Mouse (Mus musculus) c-Kit-positive CD71-positive TER-119-negative erythroid progenitor cells, embryonic 14.5 days (primary cell): ENCODE measurements around the gene Igsf9.

Source experiments
- DNase-seq: peaks from one replicate; pipeline ENCODE4 v3.0.0-alpha.2; 2013; ENCODE audit warnings: low read depth

Igsf9 gene

DNA sequence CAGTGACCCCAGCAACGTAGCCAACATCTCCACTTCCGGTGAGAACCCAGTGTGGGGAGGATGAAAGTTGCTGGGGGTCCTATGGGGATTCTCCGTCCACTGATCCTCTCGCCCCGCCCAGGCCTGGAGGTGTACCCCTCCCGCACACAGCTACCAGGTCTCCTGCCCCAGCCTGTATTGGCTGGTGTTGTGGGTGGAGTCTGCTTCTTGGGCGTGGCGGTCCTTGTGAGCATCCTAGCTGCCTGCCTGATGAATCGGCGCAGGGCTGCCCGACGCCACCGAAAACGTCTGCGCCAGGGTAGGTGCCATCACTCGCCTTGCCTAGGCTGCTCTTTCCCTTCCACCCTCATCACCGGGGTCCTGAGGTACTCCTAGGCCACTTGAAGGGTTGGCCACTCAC is 14.4 kb downstream of the Igsf9 start:
- DNase-seq: no peak

- DNase-seq: no peak
Measured at GRCm38 (mm10) chr1:172497428-172497827, 15.8 kb downstream of the Igsf9 start.

DNA sequence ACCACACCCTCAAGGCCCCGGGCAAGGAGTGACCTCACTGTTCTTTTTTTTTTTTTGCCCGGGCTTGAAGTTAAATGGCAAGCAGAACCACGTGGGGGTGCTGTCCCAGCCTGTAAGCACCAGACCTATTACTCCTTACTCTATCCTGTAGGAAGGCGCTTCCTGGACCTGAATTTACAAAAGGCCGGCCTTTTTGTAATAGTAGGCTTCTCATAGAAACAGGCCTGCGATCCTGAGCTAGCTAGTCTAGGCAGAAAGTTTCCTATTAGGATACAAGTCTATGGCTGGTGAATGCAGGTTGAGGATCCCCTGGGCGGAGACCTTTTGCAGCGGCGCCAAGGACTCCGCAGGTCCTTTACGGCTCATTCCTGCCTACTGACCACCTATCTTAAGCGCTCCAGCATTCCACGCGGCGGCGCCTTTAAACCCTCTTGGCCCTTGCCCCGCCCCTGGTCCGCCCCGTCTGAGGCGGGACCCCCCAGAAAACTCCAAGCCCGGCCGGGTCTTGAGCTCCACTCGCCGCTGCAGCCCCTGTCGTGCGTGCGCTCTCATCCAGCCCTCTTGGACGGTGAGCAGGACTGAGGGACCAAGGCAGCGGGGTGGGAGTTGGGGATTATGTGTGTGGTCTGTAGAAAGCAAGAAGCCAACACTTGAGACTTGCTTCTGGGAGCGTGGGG is 18.3 kb downstream of the Igsf9 start, which contains the start of gene Tagln2:
TSS of gene Tagln2 (plus strand) at position 283 of the 677 bp plus-strand sequence.
- no peak for DNase-seq

- DNase-seq: no peak
Measured at GRCm38 (mm10) chr1:172500451-172501370, 19.1 kb downstream of the Igsf9 start.

GRCm38 (mm10) chr1:172501371-172502144 is 20.0 kb downstream of the Igsf9 start:
- DNase-seq: no peak

DNA sequence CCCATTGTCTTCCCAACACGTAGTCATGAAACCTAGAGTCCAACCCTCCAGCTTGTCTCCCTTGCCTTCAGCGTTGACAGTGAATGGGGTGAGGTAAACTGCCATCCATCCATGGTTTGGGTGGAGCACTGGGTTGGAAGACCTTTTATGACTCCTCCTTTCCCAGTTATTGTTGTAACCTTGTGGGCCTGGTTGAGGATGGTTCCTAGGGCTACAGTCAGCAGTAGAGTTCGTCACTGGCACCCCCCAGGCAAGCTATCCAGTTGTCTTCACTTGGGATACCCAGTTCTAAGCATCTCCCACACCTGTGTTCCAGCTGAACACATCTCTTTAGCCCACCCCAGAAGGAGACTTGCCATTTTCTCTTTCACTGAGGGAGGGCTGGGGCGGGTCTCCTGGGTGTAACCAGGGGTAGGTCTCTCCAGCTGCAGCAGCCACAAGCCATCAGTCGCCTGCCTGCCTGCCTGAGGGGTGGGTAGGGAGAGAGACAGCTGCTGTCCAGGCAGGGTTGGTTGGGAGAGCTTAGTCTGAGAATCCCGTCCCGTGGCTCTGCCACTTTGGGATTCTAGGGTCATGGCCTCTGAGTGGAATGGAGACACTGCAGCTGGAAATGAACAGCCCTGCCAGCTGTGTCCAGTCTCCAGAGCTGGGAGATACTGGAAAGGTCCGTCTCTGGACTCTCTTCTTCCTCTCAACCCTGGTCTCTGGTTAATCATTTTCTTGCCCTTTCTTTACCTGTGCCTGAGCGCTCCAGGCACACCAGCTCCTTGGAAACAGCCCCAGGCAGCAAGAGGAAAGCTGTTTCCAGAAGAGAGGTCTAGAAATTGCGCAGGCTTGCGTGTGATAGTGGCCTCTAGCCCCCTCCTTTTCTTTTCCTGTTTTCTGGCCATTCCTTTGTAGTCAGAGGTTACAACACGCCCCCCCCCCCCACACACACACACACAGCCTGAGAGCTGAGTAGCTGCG is 20.8 kb downstream of the Igsf9 start:
- no peak for DNase-seq

GRCm38 (mm10) chr1:172503111-172503997 is 21.8 kb downstream of the Igsf9 start:
- DNase-seq: no peak

DNA sequence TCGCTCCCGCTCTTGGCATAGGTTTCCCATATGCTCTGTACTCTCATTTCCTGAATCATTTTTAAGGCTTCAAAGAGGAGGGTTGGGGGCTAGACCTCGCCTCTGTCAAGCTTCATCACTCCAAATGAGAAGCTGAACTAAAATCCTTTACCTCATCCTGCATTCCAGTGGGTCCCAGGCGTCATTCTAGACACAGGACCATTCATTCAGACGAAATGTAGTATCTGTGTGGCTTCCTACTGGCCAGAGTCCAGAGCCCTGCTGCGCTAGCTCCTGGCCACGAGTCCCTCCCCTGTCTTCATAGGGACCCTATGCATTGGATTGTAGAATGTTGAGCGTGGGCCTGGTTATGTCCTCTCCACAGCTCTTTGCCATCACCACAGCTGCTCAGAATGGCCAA is 23.2 kb downstream of the Igsf9 start:
- DNase-seq: no peak

- DNase-seq: no peak
Measured at GRCm38 (mm10) chr1:172507001-172507400, 25.4 kb downstream of the Igsf9 start.

DNA sequence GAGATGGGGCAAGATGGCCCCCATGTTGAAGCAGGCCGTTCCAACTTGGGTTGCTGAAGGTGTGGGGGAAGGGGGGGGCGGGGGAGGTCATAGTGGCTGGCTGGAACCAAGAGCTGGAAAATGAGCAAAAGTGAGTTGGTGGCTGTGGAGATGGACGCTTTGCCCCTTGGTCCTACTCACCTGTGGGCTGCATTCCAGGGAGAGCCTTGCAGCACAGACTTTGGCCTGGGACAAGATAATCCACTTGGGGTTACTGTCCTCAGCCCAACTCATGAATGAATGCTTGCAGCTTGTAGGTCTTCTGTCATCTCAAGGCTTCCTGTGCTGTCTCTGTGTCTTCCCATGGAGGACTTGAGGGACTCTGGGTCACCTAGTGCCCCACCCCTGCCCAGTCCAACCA is 26.1 kb downstream of the Igsf9 start:
- DNase-seq: no peak

GRCm38 (mm10) chr1:172508172-172508571 is 26.6 kb downstream of the Igsf9 start:
- no peak for DNase-seq

DNA sequence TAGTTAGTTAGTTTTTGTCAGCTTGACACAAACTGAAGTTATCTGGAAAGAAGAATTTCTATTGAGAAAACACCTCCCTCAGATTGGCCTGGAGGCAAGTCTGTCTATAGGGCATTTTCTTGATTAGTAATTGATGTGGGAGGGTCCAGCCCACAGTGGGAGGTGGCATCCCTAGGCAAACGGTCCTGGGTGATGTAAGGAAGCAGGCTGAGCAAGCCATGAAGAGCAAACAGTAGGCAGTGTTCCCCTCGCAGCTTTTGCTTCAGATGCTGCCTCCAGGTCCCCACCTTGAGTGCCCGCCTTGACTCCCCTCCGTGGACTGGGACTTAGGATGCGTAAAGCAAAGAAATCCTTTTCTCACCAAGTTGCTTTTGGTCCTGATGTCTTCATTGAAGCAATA is 27.6 kb downstream of the Igsf9 start:
- no peak for DNase-seq

GRCm38 (mm10) chr1:172509983-172510382 is 28.4 kb downstream of the Igsf9 start:
- DNase-seq: no peak

DNA sequence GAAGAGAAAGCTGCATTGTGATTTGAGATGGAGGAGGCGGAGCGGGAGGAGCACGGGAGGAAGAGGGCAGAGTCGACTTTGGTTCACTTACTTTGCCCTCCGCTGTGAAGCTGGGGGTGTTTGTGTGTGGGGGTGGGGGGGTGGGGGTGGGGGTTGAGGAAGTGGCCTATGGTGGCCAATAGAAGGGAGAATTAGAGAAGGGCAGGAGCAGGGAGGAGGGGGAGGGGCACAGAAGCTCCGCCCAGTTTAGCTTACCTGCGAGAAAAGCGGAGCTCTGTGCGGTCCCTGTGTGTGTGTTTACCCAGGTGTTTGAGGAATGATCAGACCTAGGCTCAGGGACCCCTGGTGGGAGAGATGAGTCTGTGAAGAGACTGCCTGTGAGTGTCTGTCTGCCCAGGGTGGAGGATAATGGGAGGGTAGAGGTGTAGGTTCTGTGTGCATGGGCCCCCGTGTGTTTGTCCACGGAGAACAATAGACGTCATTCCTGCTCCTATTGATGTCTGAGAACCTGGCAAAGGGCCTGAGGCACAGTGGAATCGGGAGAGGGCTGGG is 28.9 kb downstream of the Igsf9 start:
- DNase-seq: no peak

- no peak for DNase-seq
Measured at GRCm38 (mm10) chr1:172512962-172513361, 31.4 kb downstream of the Igsf9 start.

DNA sequence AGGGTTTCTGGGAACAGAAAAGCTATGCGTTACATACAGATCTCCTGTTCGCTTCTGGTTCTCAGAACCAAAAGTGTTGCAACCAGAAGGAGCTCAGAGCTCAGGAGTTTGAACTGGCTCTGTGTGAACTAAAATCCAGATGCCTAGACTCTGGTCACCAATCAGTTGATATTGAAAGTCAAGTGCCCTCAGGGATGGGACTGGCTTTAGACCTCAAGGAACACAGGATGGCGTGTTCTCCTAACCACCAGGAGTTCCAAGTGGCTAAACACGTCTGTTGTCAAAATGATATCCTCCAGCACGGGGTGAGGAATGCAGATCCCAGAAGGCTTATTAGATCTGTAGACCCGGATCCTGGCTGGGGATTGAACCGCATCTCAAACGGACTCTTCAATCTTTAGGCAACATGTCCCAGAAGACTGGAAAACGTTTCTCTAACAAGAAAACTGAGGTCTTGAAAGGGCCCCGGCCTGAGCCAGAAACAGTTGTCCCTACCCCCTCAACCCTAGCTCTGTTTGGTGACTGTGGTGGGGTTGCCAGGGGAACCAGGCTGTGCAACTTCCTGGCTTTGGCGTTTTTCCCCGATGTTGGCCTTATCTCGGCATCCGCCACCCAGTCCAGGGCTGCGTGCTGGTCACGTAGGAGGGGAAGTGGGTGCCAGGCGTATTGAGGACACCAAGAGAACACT is 32.1 kb downstream of the Igsf9 start:
- DNase-seq: no peak

DNA sequence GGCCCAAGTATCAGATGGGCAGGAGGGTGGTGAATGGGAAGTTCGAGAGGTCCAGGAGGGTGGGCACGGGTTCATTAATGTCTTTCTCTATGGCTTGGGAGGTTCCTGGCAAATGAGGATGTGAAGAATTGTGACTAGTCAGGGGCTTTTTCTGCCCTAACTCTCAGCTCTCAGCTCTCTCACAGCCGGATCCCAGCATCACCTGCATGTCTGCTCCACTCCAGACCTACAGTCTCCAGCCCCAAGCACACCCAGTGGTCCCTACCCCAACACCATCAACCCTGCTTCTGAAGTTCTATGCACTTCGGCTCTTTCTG is 32.6 kb downstream of the Igsf9 start:
- no peak for DNase-seq

- DNase-seq: no peak
Measured at GRCm38 (mm10) chr1:172514551-172515268, 33.1 kb downstream of the Igsf9 start.

DNA sequence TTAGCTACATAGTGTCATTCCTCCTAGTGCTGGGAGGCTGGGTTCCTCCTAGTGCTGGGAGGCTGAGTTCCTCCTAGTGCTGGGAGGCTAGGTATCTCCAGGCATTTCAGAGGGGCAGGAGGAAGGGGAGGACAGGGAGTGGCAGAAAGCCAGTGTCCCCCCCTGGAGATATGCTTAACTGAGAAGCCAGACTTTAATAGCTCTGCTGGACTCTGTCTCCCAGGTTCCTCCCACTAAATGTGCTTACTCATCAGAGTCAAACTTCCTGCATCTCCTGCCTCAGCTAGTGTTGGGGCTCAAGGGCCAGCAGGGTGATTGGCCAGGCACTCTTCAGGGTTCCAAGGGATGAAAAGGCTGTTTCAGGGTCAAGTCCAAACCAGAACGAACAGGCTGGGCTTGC is 33.8 kb downstream of the Igsf9 start:
- no peak for DNase-seq
